In the genomic region with DNA sequence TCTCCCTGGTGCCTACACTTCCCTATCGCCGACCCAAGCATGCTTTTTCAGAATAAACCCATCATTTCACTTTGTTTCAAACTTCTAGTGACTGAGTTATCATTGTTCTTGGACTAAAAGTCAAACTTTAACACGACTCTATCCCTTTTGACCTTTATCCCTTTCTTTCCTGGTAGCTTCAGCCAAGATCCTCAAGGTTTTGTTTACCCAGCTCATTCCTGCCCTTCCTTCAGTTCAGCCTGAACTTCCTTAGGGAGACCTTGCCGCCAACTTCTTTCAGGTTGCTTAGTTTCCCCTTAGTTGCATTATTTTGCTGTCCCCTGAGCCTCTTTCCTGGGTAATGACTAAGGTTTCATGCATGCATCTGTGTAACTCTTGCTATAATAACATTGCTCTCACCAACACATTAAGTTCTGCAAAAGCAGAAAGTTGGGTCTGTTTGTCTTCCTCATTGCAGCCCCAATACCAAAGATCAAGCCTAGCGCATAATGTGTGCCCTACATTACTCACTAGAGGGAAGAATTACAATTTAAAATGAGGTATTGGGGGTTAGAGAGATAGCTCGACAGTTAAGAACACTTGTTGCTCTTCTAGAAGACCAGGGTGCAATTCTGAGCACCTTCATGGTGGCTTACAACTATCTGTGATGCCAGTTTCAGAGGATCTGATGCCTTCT, we compare ENCODE assay signal across 33 mouse cellular contexts. TPM values are rescaled to one million over a fixed set of nuclear protein-coding genes. Genes with fewer than 3 reads are reported as not detected.
DNase-seq lines count a peak whose midpoint lies in the region; ATAC-seq lines count a peak whose summit lies in the region.
"Had no signal": no experiment of that assay in that cellular context is flagged by ENCODE, and none has a peak within 500 bp of the region (broad histone marks: within the 10 kb centered on the region; RNA-seq: fewer than 3 reads in every experiment).

No protein-coding gene starts in this region.

- no peak overlapping the region for H3K27ac ChIP-seq in kidney, embryonic 16.5 days (ENCODE audit: low read length)
- peak overlapping the region; percentile 69 for H3K27ac ChIP-seq in intestine, embryonic 15.5 days
- H3K27ac ChIP-seq: forebrain, embryonic 13.5 days; hindbrain, embryonic 14.5 days; left cerebral cortex, adult 2 months; limb, embryonic 12.5 days; liver, embryonic 12.5 days; neural tube, embryonic 12.5 days; stomach, postnatal 0 days had no signal

- H3K4me2 ChIP-seq in kidney, embryonic 16.5 days (replicated peaks; ENCODE audit: low read depth, low read length) = no peak overlapping the region
- no peak overlapping the region for H3K4me2 ChIP-seq in intestine, embryonic 15.5 days (replicated peaks)
- H3K4me2 ChIP-seq: forebrain, embryonic 13.5 days; heart, embryonic 11.5 days; hindbrain, embryonic 14.5 days; limb, embryonic 12.5 days; liver, embryonic 12.5 days; midbrain, embryonic 11.5 days; neural tube, embryonic 12.5 days had no signal

- no peaks in the 10 kb centered on the region for H3K9me3 ChIP-seq in kidney, embryonic 16.5 days (ENCODE audit: low read length)
- H3K9me3 ChIP-seq in intestine, embryonic 15.5 days = no peaks in the 10 kb centered on the region
- H3K9me3 ChIP-seq: forebrain, embryonic 13.5 days; limb, embryonic 12.5 days; liver, embryonic 12.5 days; neural tube, embryonic 12.5 days had no signal

- no peaks in the 10 kb centered on the region for H3K27me3 ChIP-seq in kidney, embryonic 16.5 days (ENCODE audit: insufficient read depth, low read length)
- no peaks in the 10 kb centered on the region for H3K27me3 ChIP-seq in intestine, embryonic 15.5 days (replicated peaks)
- H3K27me3 ChIP-seq: forebrain, embryonic 13.5 days; limb, embryonic 12.5 days; liver, embryonic 12.5 days; neural tube, embryonic 12.5 days had no signal

- H3K9ac ChIP-seq in kidney, embryonic 16.5 days (replicated peaks; ENCODE audit: low read length) = no peak overlapping the region
- no peak overlapping the region for H3K9ac ChIP-seq in intestine, embryonic 15.5 days
- H3K9ac ChIP-seq: forebrain, embryonic 13.5 days; hindbrain, embryonic 14.5 days; limb, embryonic 12.5 days; liver, embryonic 12.5 days; liver, postnatal 0 days; neural tube, embryonic 12.5 days had no signal

- DNase-seq in heart, adult 11 months = peak; percentile 36
- no peak for DNase-seq in heart, adult 8-10 months (ENCODE audit: low spot score)
- peak; percentile 75 for DNase-seq in kidney, adult 9 months
- DNase-seq in large intestine, adult 2 months (ENCODE audit: low read depth, low spot score) = peak; percentile 51
- DNase-seq in frontal cortex, postnatal 36 days (ENCODE audit: low spot score in 2 of 2) = no peak
- no peak for DNase-seq in urinary bladder, postnatal 14 days (ENCODE audit: low spot score)
- DNase-seq: adrenal gland, postnatal 14 days; cerebellum, adult 2 months; cerebellum, postnatal 25 days; gastrocnemius, postnatal 14 days; heart, postnatal 10 days; liver, postnatal 0 days; lung, postnatal 36 days; right cerebral cortex, adult 18-20 months; thymus, adult 18-20 months; thymus, postnatal 25 days had no signal

- H3K4me3 ChIP-seq in kidney, embryonic 16.5 days (ENCODE audit: low read length) = no peak overlapping the region
- H3K4me3 ChIP-seq in intestine, embryonic 15.5 days (replicated peaks) = no peak overlapping the region
- H3K4me3 ChIP-seq: forebrain, embryonic 13.5 days; layer of hippocampus, adult 2 months; left cerebral cortex, adult 2 months; limb, embryonic 12.5 days; liver, embryonic 12.5 days; myocyte; neural tube, embryonic 12.5 days had no signal

- H3K4me1 ChIP-seq in kidney, embryonic 16.5 days (ENCODE audit: insufficient read depth, low read length) = peaks cover 10% of the 10 kb centered on the region
- H3K4me1 ChIP-seq in intestine, embryonic 15.5 days (replicated peaks) = no peaks in the 10 kb centered on the region
- H3K4me1 ChIP-seq: forebrain, embryonic 13.5 days; limb, embryonic 12.5 days; liver, embryonic 12.5 days; neural tube, embryonic 12.5 days had no signal

- H3K36me3 ChIP-seq in kidney, embryonic 16.5 days (ENCODE audit: insufficient read depth, low read length) = peaks cover 3% of the 10 kb centered on the region; the same call in 1 of the 2 replicates
- no peaks in the 10 kb centered on the region for H3K36me3 ChIP-seq in intestine, embryonic 15.5 days
- H3K36me3 ChIP-seq: G1E; limb, embryonic 12.5 days; liver, embryonic 12.5 days; neural tube, embryonic 12.5 days had no signal

- no peak for ATAC-seq in kidney, embryonic 16.5 days (ENCODE audit: low FRiP score, low TSS enrichment)
- peak; percentile 86 for ATAC-seq in intestine, embryonic 15.5 days
- ATAC-seq: forebrain, embryonic 13.5 days; liver, embryonic 12.5 days; liver, postnatal 0 days; midbrain, embryonic 16.5 days had no signal

- 63% methylated on average over 6 of the region's 6 CpGs for WGBS in kidney, embryonic 16.5 days
- WGBS in intestine, embryonic 15.5 days = 59% methylated on average over 6 of the region's 6 CpGs
- 28% methylated on average over 6 of the region's 6 CpGs for WGBS in large intestine, adult 2 months

RNA-seq across cellular contexts. Expression of gene Enpep, which starts 59.2 kb away (rescaled TPM):
- total RNA-seq in heart, adult 8-10 months (2022) = 1 to 10 TPM; 5.0 to 7.2 (median 6.2) TPM
- polyA plus RNA-seq in kidney, embryonic 16.5 days (2015; fragmentation: Nextera tagmentation; extraction: Ambion mirVana) = 116 and 117 TPM in 2 replicates
- polyA plus RNA-seq in intestine, embryonic 15.5 days (2015; fragmentation: Nextera tagmentation; extraction: Ambion mirVana) = 97.2 and 100 TPM in 2 replicates
- 128 and 272 TPM in 2 replicates for polyA plus RNA-seq in large intestine, adult 2 months (2012; rRNA removed)
- total RNA-seq: granulocyte monocyte progenitor cell, adult 5-6 weeks; megakaryocyte, adult 5-6 weeks had no signal
- polyA plus RNA-seq: G1E had no signal

Comparison
In these comparisons a context has a peak if more than half of its experiments do, and no peak if none do; other contexts are left out.
1. DNase-seq: peak in heart, adult 11 months (single experiment), kidney, adult 9 months (single experiment) and large intestine, adult 2 months (single experiment); none in heart, adult 8-10 months (single experiment), frontal cortex, postnatal 36 days (0 of 2) and urinary bladder, postnatal 14 days (single experiment).